Mouse (Mus musculus) layer of hippocampus, postnatal 25 days (tissue): Measurements from ENCODE around the gene Tatdn2. TPM values are rescaled to one million over a fixed set of nuclear protein-coding genes. Genes with fewer than 3 reads are reported as not detected.

ENCODE experiments used
- microRNA-seq, 2 experiments: library from miRNA; unstranded; fragments of <30 nt; microRNA quantifications; one replicate each; pipeline ENCODE4 v1.2.0; 2021
- total RNA-seq, 2 experiments: library from RNA; stranded (reverse); gene quantifications; 2 replicates each; pipeline ENCODE4 v1.2.3; 2021

Tatdn2 gene
- total RNA-seq, 2 experiments from 2014 or later: 56.2 to 59.4 TPM

Small RNA genes lying within 50 kb of the gene (microRNA-seq; reads per million reads assigned to microRNA genes)
- gene Mir7042: 0.18 to 0.40 reads per million in 2 experiments

Other genes with a start within 250 kb of the Tatdn2 start
- under 1 TPM; 0.22 to 0.52 TPM for gene Il17re, start 238.6 kb upstream of the Tatdn2 start, total RNA-seq
- gene Il17rc, start 225.6 kb upstream of the Tatdn2 start, total RNA-seq: 1 to 10 TPM; 6.0 to 6.3 TPM
- 100 to 1,000 TPM; 104 to 117 TPM for gene Creld1, start 213.8 kb upstream of the Tatdn2 start, total RNA-seq
- 10 to 100 TPM; 54.7 to 57.0 TPM for gene Prrt3, start 195.1 kb upstream of the Tatdn2 start, total RNA-seq
- 10 to 100 TPM; 76.8 to 85.4 TPM for gene Emc3, start 165.4 kb upstream of the Tatdn2 start, total RNA-seq
- 1 to 10 TPM; 1.4 to 2.3 TPM for gene Fancd2, start 165.4 kb upstream of the Tatdn2 start, total RNA-seq
- gene Fancd2os, start 96.3 kb upstream of the Tatdn2 start, total RNA-seq: under 1 TPM; 0.20 to 0.80 TPM
- gene Brk1, start 92.3 kb upstream of the Tatdn2 start, total RNA-seq: 100 to 1,000 TPM; 228 to 246 TPM
- gene Vhl, start 73.1 kb upstream of the Tatdn2 start, total RNA-seq: 10 to 100 TPM; 47.3 to 52.3 TPM
- 10 to 100 TPM; 16.9 to 21.9 TPM for gene Irak2, start 58.6 kb upstream of the Tatdn2 start, total RNA-seq
- under 1 TPM in 1 of 2 experiments, not detected in 1; 0.57 TPM for gene Ghrl, start 22.8 kb downstream of the Tatdn2 start, total RNA-seq
- 10 to 100 TPM; 73.9 to 78.5 TPM for gene Sec13, start 43.7 kb downstream of the Tatdn2 start, total RNA-seq